Mouse (Mus musculus) neural tube, embryonic 14.5 days (tissue): ENCODE measurements around the gene Rabgap1l. TPM values are rescaled to one million over a fixed set of nuclear protein-coding genes. Genes with fewer than 3 reads are reported as not detected.

Experiments used
- ATAC-seq: fragments of 200-750 bp; cut with Nextera tagmentation; 2 replicates; pipeline ENCODE4 v1.8.0; 2017; ENCODE audit warnings: low read depth, mild to moderate bottlenecking, moderate TSS enrichment, moderate library complexity
- H3K27ac ChIP-seq: fragments of 300-500 bp; sonication (generic); 2 replicates; pipeline ENCODE4 v1.5.1; 2014; ENCODE audit warnings: low read depth, mild to moderate bottlenecking, control low read depth, low read length, moderate library complexity, mixed read lengths
- H3K27me3 ChIP-seq: fragments of 300-500 bp; sonication (generic); 2 replicates; pipeline ENCODE4 v1.6.1; 2014; ENCODE audit warnings: low read length; ENCODE audit not compliant: control insufficient read depth, insufficient read depth
- H3K36me3 ChIP-seq: fragments of 300-500 bp; sonication (generic); 2 replicates; pipeline ENCODE4 v1.6.1; 2014; ENCODE audit warnings: low read length, mixed read lengths; ENCODE audit not compliant: control insufficient read depth, insufficient read depth
- H3K4me1 ChIP-seq: fragments of 300-500 bp; sonication (generic); 2 replicates; pipeline ENCODE4 v1.6.1; 2014; ENCODE audit warnings: low read length; ENCODE audit not compliant: control insufficient read depth, insufficient read depth
- H3K4me2 ChIP-seq: fragments of 300-500 bp; sonication (generic); 2 replicates; pipeline ENCODE4 v1.6.1; 2014; ENCODE audit warnings: mild to moderate bottlenecking, low read depth, low read length, control low read depth
- H3K4me3 ChIP-seq: fragments of 300-500 bp; sonication (generic); 2 replicates; pipeline ENCODE4 v1.5.1; 2014; ENCODE audit warnings: low read depth, low read length, control low read depth, mixed read lengths
- H3K9ac ChIP-seq: fragments of 300-500 bp; sonication (generic); replicated peaks from 2 replicates; pipeline ENCODE4 v1.6.1; 2014; ENCODE audit warnings: low read depth, mild to moderate bottlenecking, control low read depth, low read length, mixed read lengths
- H3K9me3 ChIP-seq: fragments of 300-500 bp; sonication (generic); 2 replicates; pipeline ENCODE4 v1.6.1; 2016; ENCODE audit warnings: low read length; ENCODE audit not compliant: control insufficient read depth
- WGBS: fragments of 180-500 bp; shearing (Covaris S2); extraction: QIAGEN DNeasy Blood & Tissue Kit; methylation state at CpG from one replicate; pipeline ENCODE4 v1.1.7; 2014; 5-methylcytosine and 5-hydroxymethylcytosine counted together
- polyA plus RNA-seq: library from polyadenylated mRNA; unstranded; fragments of >200 nt; fragmentation: Nextera tagmentation; extraction: Ambion mirVana; gene quantifications from 2 replicates; pipeline ENCODE4 v1.2.1, GENCODE M21; 2014

The Rabgap1l gene
- polyA plus RNA-seq, 1 experiment from 2014 or later = 61.3 TPM

- Histone ChIP-seq H3K36me3 (no peaks in the 10 kb centered on the region), H3K27me3 (no peaks in the 10 kb centered on the region), H3K9me3 (no peaks in the 10 kb centered on the region), H3K9ac (no peak overlapping the region), H3K4me2 (no peak overlapping the region), H3K4me3 (no peak overlapping the region), H3K27ac (no peak overlapping the region), H3K4me1 (no peaks in the 10 kb centered on the region)
- WGBS = 77% methylated on average over 5 of the region's 5 CpGs
- no peak for ATAC-seq
Observed at GRCm38 (mm10) chr1:160325542-160325941, 467.5 kb downstream of the Rabgap1l start.

- Histone ChIP-seq H3K27ac (no peak overlapping the region), H3K4me1 (no peaks in the 10 kb centered on the region), H3K36me3 (no peaks in the 10 kb centered on the region), H3K9ac (no peak overlapping the region), H3K9me3 (no peaks in the 10 kb centered on the region), H3K4me3 (no peak overlapping the region), H3K27me3 (no peaks in the 10 kb centered on the region), H3K4me2 (no peak overlapping the region)
- no peak for ATAC-seq
- 85% methylated on average over 1 of the region's 1 CpGs for WGBS
Observed at GRCm38 (mm10) chr1:160320690-160321089, 472.3 kb downstream of the Rabgap1l start.

GRCm38 (mm10) chr1:160318057-160318725 lies 474.8 kb downstream of the Rabgap1l start:
- no peaks in the 10 kb centered on the region for H3K9me3 ChIP-seq
- H3K4me2 ChIP-seq = no peak overlapping the region
- H3K27me3 ChIP-seq = no peaks in the 10 kb centered on the region
- 83% methylated on average over 8 of the region's 8 CpGs for WGBS
- H3K36me3 ChIP-seq = no peaks in the 10 kb centered on the region
- no peak overlapping the region for H3K4me3 ChIP-seq
- ATAC-seq = no peak
- no peak overlapping the region for H3K27ac ChIP-seq
- H3K9ac ChIP-seq = no peak overlapping the region
- no peaks in the 10 kb centered on the region for H3K4me1 ChIP-seq

GRCm38 (mm10) chr1:160316239-160316638 lies 476.8 kb downstream of the Rabgap1l start:
- WGBS = 96% methylated on average over 2 of the region's 2 CpGs
- Histone ChIP-seq H3K4me3 (no peak overlapping the region), H3K9me3 (no peaks in the 10 kb centered on the region), H3K9ac (no peak overlapping the region), H3K4me1 (no peaks in the 10 kb centered on the region), H3K4me2 (no peak overlapping the region), H3K36me3 (no peaks in the 10 kb centered on the region), H3K27me3 (no peaks in the 10 kb centered on the region), H3K27ac (no peak overlapping the region)
- no peak for ATAC-seq

GRCm38 (mm10) chr1:160312658-160313057 lies 480.4 kb downstream of the Rabgap1l start:
- no peaks in the 10 kb centered on the region for H3K9me3 ChIP-seq
- H3K27ac ChIP-seq = no peak overlapping the region
- H3K4me3 ChIP-seq = no peak overlapping the region
- no peak overlapping the region for H3K9ac ChIP-seq
- no peak overlapping the region for H3K4me2 ChIP-seq
- no peaks in the 10 kb centered on the region for H3K36me3 ChIP-seq
- 92% methylated on average over 4 of the region's 4 CpGs for WGBS
- no peaks in the 10 kb centered on the region for H3K4me1 ChIP-seq
- no peak for ATAC-seq
- no peaks in the 10 kb centered on the region for H3K27me3 ChIP-seq

- Histone ChIP-seq H3K27ac (no peak overlapping the region), H3K9me3 (no peaks in the 10 kb centered on the region), H3K4me2 (no peak overlapping the region), H3K4me1 (no peaks in the 10 kb centered on the region), H3K27me3 (no peaks in the 10 kb centered on the region), H3K36me3 (no peaks in the 10 kb centered on the region), H3K4me3 (no peak overlapping the region), H3K9ac (no peak overlapping the region)
- 31% methylated on average over 2 of the region's 2 CpGs for WGBS
- no peak for ATAC-seq
Observed at GRCm38 (mm10) chr1:160311861-160312260, 481.1 kb downstream of the Rabgap1l start.

GRCm38 (mm10) chr1:160309951-160310350 lies 483.1 kb downstream of the Rabgap1l start:
- Histone ChIP-seq H3K27ac (no peak overlapping the region), H3K4me2 (no peak overlapping the region), H3K9ac (no peak overlapping the region), H3K36me3 (no peaks in the 10 kb centered on the region), H3K27me3 (no peaks in the 10 kb centered on the region), H3K4me1 (no peaks in the 10 kb centered on the region), H3K4me3 (no peak overlapping the region), H3K9me3 (no peaks in the 10 kb centered on the region)
- WGBS = 57% methylated on average over 5 of the region's 5 CpGs
- ATAC-seq = no peak

GRCm38 (mm10) chr1:160308996-160309395 lies 484.0 kb downstream of the Rabgap1l start:
- H3K4me1 ChIP-seq = no peaks in the 10 kb centered on the region
- H3K9me3 ChIP-seq = no peaks in the 10 kb centered on the region
- no peaks in the 10 kb centered on the region for H3K27me3 ChIP-seq
- H3K9ac ChIP-seq = no peak overlapping the region
- WGBS = 24% methylated on average over 7 of the region's 7 CpGs
- no peak for ATAC-seq
- no peak overlapping the region for H3K4me3 ChIP-seq
- no peaks in the 10 kb centered on the region for H3K36me3 ChIP-seq
- H3K4me2 ChIP-seq = no peak overlapping the region
- no peak overlapping the region for H3K27ac ChIP-seq

GRCm38 (mm10) chr1:160308498-160308897 lies 484.5 kb downstream of the Rabgap1l start:
- Histone ChIP-seq H3K4me2 (no peak overlapping the region), H3K4me3 (no peak overlapping the region), H3K9ac (no peak overlapping the region), H3K4me1 (no peaks in the 10 kb centered on the region), H3K36me3 (no peaks in the 10 kb centered on the region), H3K27ac (no peak overlapping the region), H3K9me3 (no peaks in the 10 kb centered on the region), H3K27me3 (no peaks in the 10 kb centered on the region)
- WGBS = 77% methylated on average over 7 of the region's 7 CpGs
- no peak for ATAC-seq
